Mouse (Mus musculus): ENCODE data around the gene Rflnb.

GRCm38 (mm10) chr11:75976748-75977147 is 50.8 kb downstream of the Rflnb start:
- TF ChIP-seq POLR2A (IDR thresholded peaks at IDR 0.05; ENCODE audit: borderline replicate concordance, extremely low read depth, low read depth, low read length): no peak
- no peak for TF ChIP-seq CTCF (IDR thresholded peaks at IDR 0.05; ENCODE audit: insufficient read depth, low read length)
